Mouse (Mus musculus) liver, postnatal 0 days (tissue): ENCODE measurements around the gene Shisa6. TPM values are rescaled to one million over a fixed set of nuclear protein-coding genes. Genes with fewer than 3 reads are reported as not detected.

Experiments
- ATAC-seq: fragments of 200-750 bp; cut with Nextera tagmentation; 2 replicates; pipeline ENCODE4 v1.8.0; 2017; ENCODE audit warnings: mild to moderate bottlenecking, moderate library complexity
- DNase-seq: peaks from one replicate; pipeline ENCODE4 v3.0.0-alpha.2; 2016
- H3K27ac ChIP-seq: fragments of 300-500 bp; sonication (generic); 2 replicates; pipeline ENCODE4 v1.5.1; 2014; ENCODE audit warnings: antibody characterized with exemption, moderate library complexity, mild to moderate bottlenecking, low read depth
- H3K27me3 ChIP-seq: fragments of 300-500 bp; sonication (generic); 2 replicates; pipeline ENCODE4 v1.6.1; 2014; ENCODE audit warnings: low read length, control low read depth, mixed read lengths; ENCODE audit not compliant: insufficient read depth
- H3K36me3 ChIP-seq: fragments of 300-500 bp; sonication (generic); replicated peaks from 2 replicates; pipeline ENCODE4 v1.6.1; 2014; ENCODE audit warnings: mild to moderate bottlenecking, control low read depth, low read length, moderate library complexity, mixed read lengths; ENCODE audit not compliant: insufficient read depth
- H3K4me1 ChIP-seq: fragments of 300-500 bp; sonication (generic); 2 replicates; pipeline ENCODE4 v1.6.1; 2014; ENCODE audit warnings: antibody characterized with exemption, mild to moderate bottlenecking, control low read depth; ENCODE audit not compliant: insufficient read depth
- H3K4me2 ChIP-seq: fragments of 300-500 bp; sonication (generic); 2 replicates; pipeline ENCODE4 v1.6.1; 2014; ENCODE audit warnings: low read depth, mild to moderate bottlenecking, low read length, moderate library complexity, mixed read lengths
- H3K4me3 ChIP-seq: fragments of 300-500 bp; sonication (generic); 2 replicates; pipeline ENCODE4 v1.5.1; 2014; ENCODE audit warnings: low read depth, low read length
- H3K9ac ChIP-seq: fragments of 300-500 bp; sonication (generic); replicated peaks from 2 replicates; pipeline ENCODE4 v1.6.1; 2014; ENCODE audit warnings: mild to moderate bottlenecking, moderate library complexity
- H3K9me3 ChIP-seq: fragments of 300-500 bp; sonication (generic); 2 replicates; pipeline ENCODE4 v1.6.1; 2016; ENCODE audit warnings: mild to moderate bottlenecking, control low read depth, low read length, mixed read lengths
- CTCF ChIP-seq: sonication (generic); IDR thresholded peaks from 2 replicates; pipeline ENCODE4 v1.5.1; 2016; ENCODE audit warnings: antibody characterized with exemption, low read depth
- EP300 ChIP-seq: IDR thresholded peaks from 2 replicates; pipeline ENCODE4 v1.6.1; 2016; ENCODE audit warnings: antibody characterized with exemption, low read depth, mild to moderate bottlenecking
- WGBS: fragments of 180-500 bp; shearing (Covaris S2); extraction: QIAGEN DNeasy Blood & Tissue Kit; methylation state at CpG from one replicate; pipeline ENCODE4 v1.1.7; 2014; ENCODE audit not compliant: insufficient replicate concordance; 5-methylcytosine and 5-hydroxymethylcytosine counted together
- polyA plus RNA-seq: library from polyadenylated mRNA; unstranded; fragments of >200 nt; fragmentation: Nextera tagmentation; extraction: Ambion mirVana; gene quantifications from 2 replicates; pipeline ENCODE4 v1.2.1, GENCODE M21; 2015

The Shisa6 gene
- not detected in 2 replicates for polyA plus RNA-seq

- H3K27me3 ChIP-seq, result peaks cover 56% of the 10 kb centered on the region
- TF ChIP-seq CTCF, result no peak
- no peak for TF ChIP-seq EP300
- H3K4me1 ChIP-seq, result no peaks in the 10 kb centered on the region
- no peak within 1 kb of the TSS for H3K27ac ChIP-seq
- H3K4me2 ChIP-seq, result peak within 1 kb of the TSS; percentile 53
- no peak for DNase-seq
- H3K36me3 ChIP-seq, result no peaks in the 10 kb centered on the region
- peak within 1 kb of the TSS; percentile 32 for H3K4me3 ChIP-seq
- no peak within 1 kb of the TSS for H3K9ac ChIP-seq
- WGBS, result 2% methylated on average over 59 of the region's 89 CpGs
- ATAC-seq, result no peak
- H3K9me3 ChIP-seq, result no peaks in the 10 kb centered on the region
These were observed at the start of gene Shisa6 for GRCm38 (mm10) chr11:66525371-66526045. Gene Shisa6 (minus strand): TSS chr11:66525964.

GRCm38 (mm10) chr11:66573888-66574287 is 48.1 kb upstream of the Shisa6 start:
- Histone ChIP-seq H3K4me3 (no peak overlapping the region), H3K27me3 (no peaks in the 10 kb centered on the region), H3K4me1 (no peaks in the 10 kb centered on the region), H3K9me3 (no peaks in the 10 kb centered on the region), H3K27ac (no peak overlapping the region), H3K4me2 (no peak overlapping the region), H3K9ac (no peak overlapping the region), H3K36me3 (no peaks in the 10 kb centered on the region)
- ATAC-seq (no peak), DNase-seq (no peak)
- 28% methylated on average over 2 of the region's 2 CpGs for WGBS
- TF ChIP-seq EP300 (no peak), CTCF (no peak)

GRCm38 (mm10) chr11:66569045-66569444 is 43.3 kb upstream of the Shisa6 start:
- H3K36me3 ChIP-seq, result no peaks in the 10 kb centered on the region
- no peak for TF ChIP-seq CTCF
- no peak for TF ChIP-seq EP300
- H3K9ac ChIP-seq, result no peak overlapping the region
- ATAC-seq (no peak), DNase-seq (no peak)
- H3K9me3 ChIP-seq, result no peaks in the 10 kb centered on the region
- no peak overlapping the region for H3K27ac ChIP-seq
- no peak overlapping the region for H3K4me3 ChIP-seq
- no peak overlapping the region for H3K4me2 ChIP-seq
- H3K27me3 ChIP-seq, result peaks cover 6% of the 10 kb centered on the region; the same call in 1 of the 2 replicates
- 69% methylated on average over 4 of the region's 4 CpGs for WGBS
- no peaks in the 10 kb centered on the region for H3K4me1 ChIP-seq

GRCm38 (mm10) chr11:66568386-66568791 is 42.6 kb upstream of the Shisa6 start:
- no peak overlapping the region for H3K4me3 ChIP-seq
- no peaks in the 10 kb centered on the region for H3K9me3 ChIP-seq
- H3K27me3 ChIP-seq, result peaks cover 6% of the 10 kb centered on the region; the same call in 1 of the 2 replicates
- no peak for DNase-seq
- 22% methylated on average over 4 of the region's 4 CpGs for WGBS
- ATAC-seq, result no peak
- H3K27ac ChIP-seq, result no peak overlapping the region
- H3K36me3 ChIP-seq, result no peaks in the 10 kb centered on the region
- H3K4me1 ChIP-seq, result no peaks in the 10 kb centered on the region
- TF ChIP-seq CTCF (no peak), EP300 (no peak)
- no peak overlapping the region for H3K4me2 ChIP-seq
- no peak overlapping the region for H3K9ac ChIP-seq

GRCm38 (mm10) chr11:66567382-66567781 is 41.6 kb upstream of the Shisa6 start:
- H3K9ac ChIP-seq, result no peak overlapping the region
- WGBS, result 2% methylated on average over 10 of the region's 10 CpGs
- H3K36me3 ChIP-seq, result no peaks in the 10 kb centered on the region
- H3K4me2 ChIP-seq, result no peak overlapping the region
- peaks cover 6% of the 10 kb centered on the region; the same call in 1 of the 2 replicates for H3K27me3 ChIP-seq
- H3K4me3 ChIP-seq, result no peak overlapping the region
- TF ChIP-seq EP300 (no peak), CTCF (no peak)
- no peak for DNase-seq
- H3K9me3 ChIP-seq, result no peaks in the 10 kb centered on the region
- ATAC-seq, result no peak
- H3K4me1 ChIP-seq, result no peaks in the 10 kb centered on the region
- H3K27ac ChIP-seq, result no peak overlapping the region

GRCm38 (mm10) chr11:66562274-66562673 is 36.5 kb upstream of the Shisa6 start:
- ATAC-seq (no peak), DNase-seq (no peak)
- H3K27me3 ChIP-seq, result no peaks in the 10 kb centered on the region
- no peak overlapping the region for H3K4me3 ChIP-seq
- no peaks in the 10 kb centered on the region for H3K9me3 ChIP-seq
- H3K9ac ChIP-seq, result no peak overlapping the region
- H3K4me2 ChIP-seq, result no peak overlapping the region
- no peak for TF ChIP-seq CTCF
- no peak for TF ChIP-seq EP300
- no peak overlapping the region for H3K27ac ChIP-seq
- WGBS, result 55% methylated on average over 7 of the region's 7 CpGs
- H3K36me3 ChIP-seq, result no peaks in the 10 kb centered on the region
- no peaks in the 10 kb centered on the region for H3K4me1 ChIP-seq

GRCm38 (mm10) chr11:66537820-66538219 is 12.1 kb upstream of the Shisa6 start:
- Histone ChIP-seq H3K4me2 (no peak overlapping the region), H3K27me3 (no peaks in the 10 kb centered on the region), H3K9ac (no peak overlapping the region), H3K27ac (no peak overlapping the region), H3K36me3 (no peaks in the 10 kb centered on the region), H3K9me3 (no peaks in the 10 kb centered on the region), H3K4me3 (no peak overlapping the region), H3K4me1 (no peaks in the 10 kb centered on the region)
- ATAC-seq, result no peak
- TF ChIP-seq CTCF (no peak), EP300 (no peak)
- no peak for DNase-seq
- WGBS, result 50% methylated on average over 1 of the region's 1 CpGs
